8 mouse cellular contexts compared by ENCODE assay signal in genomic region chr10:52233301-52233968, GRCm38 (mm10). TPM values are rescaled to one million over a fixed set of nuclear protein-coding genes. Genes with fewer than 3 reads are reported as not detected.
DNase-seq lines count a peak whose midpoint lies in the region; ATAC-seq and TF ChIP-seq lines count a peak whose summit lies in the region.

Gene Dcbld1, plus strand, starts transcription at chr10:52233619.

- H3K27me3 ChIP-seq in intestine, embryonic 14.5 days (replicated peaks; ENCODE audit: control insufficient read depth, insufficient read depth, low read length): no peaks in the 10 kb centered on the region

- no peak for TF ChIP-seq POLR2A in cortical plate, adult 2 months (IDR thresholded peaks at IDR 0.05; ENCODE audit: extremely low read depth, insufficient read depth, low read length)

- H3K9me3 ChIP-seq in intestine, embryonic 14.5 days (ENCODE audit: control insufficient read depth, low read length): no peaks in the 10 kb centered on the region

- peak within 1 kb of the TSS; percentile 76 for H3K9ac ChIP-seq in intestine, embryonic 14.5 days (ENCODE audit: low read length)

- under 1% methylated on average over 60 of the region's 60 CpGs for WGBS in intestine, embryonic 14.5 days

- DNase-seq in adrenal gland, adult (ENCODE audit: inconsistent age in 2 of 2, low spot score in 1 of 2): peak; percentile 70 to 88
- DNase-seq in gastrocnemius, postnatal 36 days: peak; percentile 38 to 40
- DNase-seq in intestine, embryonic 14.5 days (ENCODE audit: low spot score): peak; percentile 87
- DNase-seq in left cerebral cortex, postnatal 36 days (ENCODE audit: low spot score in 2 of 2): peak; percentile 41 to 56
- peak; percentile 61 for DNase-seq in mesoderm, embryonic 11.5 days (ENCODE audit: low read depth, low spot score)
- peak; percentile 6 to 18 for DNase-seq in right cerebral cortex, postnatal 36 days (ENCODE audit: low spot score in 2 of 2)
- DNase-seq in urinary bladder, postnatal 4 days (ENCODE audit: low spot score in 2 of 2): peak; percentile 41 to 66

- no peak for TF ChIP-seq CTCF in cortical plate, adult 2 months (IDR thresholded peaks at IDR 0.05; ENCODE audit: extremely low read depth, insufficient read depth, low read length)

- no peaks in the 10 kb centered on the region for H3K36me3 ChIP-seq in intestine, embryonic 14.5 days (ENCODE audit: control insufficient read depth, insufficient read depth, low read length)

- peak within 1 kb of the TSS; percentile 50 for H3K4me3 ChIP-seq in cortical plate, adult 2 months (ENCODE audit: insufficient read depth, low read length)
- peak within 1 kb of the TSS; percentile 76 for H3K4me3 ChIP-seq in intestine, embryonic 14.5 days (ENCODE audit: low read depth, low read length)

- peak within 1 kb of the TSS; percentile 66 for H3K4me2 ChIP-seq in intestine, embryonic 14.5 days (ENCODE audit: low read length)

- H3K4me1 ChIP-seq in cortical plate, adult 2 months (ENCODE audit: control insufficient read depth, insufficient read depth, low read length): no peaks in the 10 kb centered on the region
- peaks cover 5% of the 10 kb centered on the region for H3K4me1 ChIP-seq in intestine, embryonic 14.5 days (replicated peaks; ENCODE audit: control insufficient read depth, insufficient read depth, low read length)

- H3K27ac ChIP-seq in cortical plate, adult 2 months (ENCODE audit: insufficient read depth, low read length): no peak within 1 kb of the TSS
- H3K27ac ChIP-seq in intestine, embryonic 14.5 days (ENCODE audit: low read depth): peak within 1 kb of the TSS; percentile 78

- peak; percentile 89 for ATAC-seq in intestine, embryonic 14.5 days (replicated peaks; ENCODE audit: low FRiP score, low TSS enrichment, low read depth)

- intact Hi-C loops in gastrocnemius, postnatal 36 days (cut with DNase I): loop anchor here (2.0 to 5.0 kb wide), 2 partner anchors 97 to 154 kb away; partner anchors contain the start of gene Nepn
- intact Hi-C loops in left cerebral cortex, postnatal 36 days (cut with DNase I): loop anchor here (1.0 to 5.0 kb wide), 2 partner anchors 99 to 149 kb away; partner anchors contain the start of gene Gopc

RNA-seq across cellular contexts. Expression of gene Dcbld1, which starts in this region (rescaled TPM):
- polyA plus RNA-seq in cortical plate, adult 2 months (2012; rRNA removed): 5.7 and 5.9 TPM in 2 replicates
- 1 to 10 TPM; 1.4 to 1.9 TPM for total RNA-seq in gastrocnemius, postnatal 36 days (2021)
- 31.7 and 34.1 TPM in 2 replicates for polyA plus RNA-seq in intestine, embryonic 14.5 days (2014; fragmentation: Nextera tagmentation; extraction: Ambion mirVana)
- 1 to 10 TPM; 5.5 to 6.3 TPM for total RNA-seq in left cerebral cortex, postnatal 36 days (2021)

Comparison
In these comparisons a context has a peak if more than half of its experiments do, and no peak if none do; other contexts are left out.
1. DNase-seq: peak in every context shown above with its lines; median percentile 87 in intestine, embryonic 14.5 days; 79 in adrenal gland, adult; 61 in mesoderm, embryonic 11.5 days; 54 in urinary bladder, postnatal 4 days; 48 in left cerebral cortex, postnatal 36 days; 39 in gastrocnemius, postnatal 36 days; 12 in right cerebral cortex, postnatal 36 days.